Mouse (Mus musculus) cerebellum, adult 18-20 months (tissue): ENCODE data around the gene Abr.

ENCODE experiments used
- DNase-seq, 2 experiments: peaks; one replicate each; pipeline ENCODE4 v3.0.0; 2021

Gene Abr

DNA sequence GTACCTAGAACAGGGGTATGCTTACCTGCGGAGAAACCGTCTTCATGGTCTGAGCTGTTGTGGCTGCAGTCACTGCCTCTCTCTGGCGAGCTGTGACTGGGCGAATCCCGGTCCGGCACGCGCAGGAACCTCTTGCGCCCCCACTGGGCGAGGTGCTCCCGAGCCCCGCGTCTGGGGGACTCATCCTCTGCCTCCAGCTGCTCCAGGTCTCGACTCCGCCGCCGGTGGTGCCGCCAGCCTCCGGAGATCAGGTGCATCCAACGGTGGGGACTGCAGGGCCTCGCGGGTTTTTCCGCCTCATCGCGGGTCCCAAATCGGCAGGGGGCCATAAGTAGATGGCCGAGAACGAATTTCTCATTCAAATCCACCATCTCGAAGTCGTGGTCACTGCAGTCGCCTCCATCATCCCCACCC lies at the start of gene Abr:
TSS of gene Abr (minus strand) at position 163 of the 414 bp plus-strand sequence.
- DNase-seq = peak; percentile 21 to 27

DNA sequence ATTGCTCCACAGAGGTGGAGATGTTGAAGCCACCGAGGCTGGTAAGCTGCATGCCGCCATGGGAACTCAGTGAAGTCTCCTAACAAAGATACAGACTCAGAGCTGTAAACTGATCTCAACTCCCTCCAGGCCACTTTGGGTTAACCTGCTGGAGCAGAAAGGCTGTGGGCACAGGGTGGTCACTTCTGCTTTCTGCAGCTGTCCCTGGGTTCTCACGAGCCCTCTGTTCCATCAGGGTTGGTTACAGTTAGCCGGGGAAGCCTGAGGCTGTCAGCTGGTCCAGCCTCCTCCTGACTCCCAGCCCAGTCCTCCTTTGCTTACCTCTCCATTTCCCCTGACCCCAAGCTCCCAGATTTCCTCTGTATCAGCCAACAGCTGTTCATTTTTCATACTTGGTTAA lies 45.7 kb upstream of the Abr start:
- no peak for DNase-seq

DNA sequence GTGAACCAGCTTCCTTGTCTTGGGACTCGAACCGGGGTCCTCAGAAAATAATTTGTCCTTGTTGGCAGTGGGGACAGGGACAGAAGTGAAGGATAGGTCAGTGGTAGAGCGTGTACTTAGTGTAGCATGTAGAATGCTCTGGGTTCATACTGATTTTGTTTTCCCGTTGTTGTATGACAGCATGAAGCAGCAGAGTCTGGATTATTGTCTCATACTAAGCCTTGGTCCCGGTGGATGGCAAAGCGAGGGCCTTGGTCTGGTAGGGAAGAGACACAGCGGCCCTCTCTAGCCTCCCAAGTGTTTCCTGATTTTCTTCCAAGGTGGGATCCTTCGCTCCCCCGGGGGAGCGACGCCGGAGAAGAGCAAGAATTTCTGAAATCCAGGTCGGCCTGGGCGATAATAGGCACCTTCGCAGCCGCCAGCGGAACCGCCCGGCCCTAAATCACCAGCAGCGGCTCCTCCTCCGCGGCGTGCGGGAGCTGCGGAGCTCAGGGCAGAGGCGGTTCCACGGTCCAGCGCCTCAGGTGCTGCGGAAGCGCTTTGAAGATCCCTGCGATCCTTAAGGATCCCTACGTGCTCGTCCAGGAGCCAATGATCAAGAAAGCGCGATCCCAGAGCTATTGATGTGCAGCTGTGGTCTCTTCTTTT lies 44.0 kb upstream of the Abr start:
- peak; percentile 55 to 64 for DNase-seq

DNA sequence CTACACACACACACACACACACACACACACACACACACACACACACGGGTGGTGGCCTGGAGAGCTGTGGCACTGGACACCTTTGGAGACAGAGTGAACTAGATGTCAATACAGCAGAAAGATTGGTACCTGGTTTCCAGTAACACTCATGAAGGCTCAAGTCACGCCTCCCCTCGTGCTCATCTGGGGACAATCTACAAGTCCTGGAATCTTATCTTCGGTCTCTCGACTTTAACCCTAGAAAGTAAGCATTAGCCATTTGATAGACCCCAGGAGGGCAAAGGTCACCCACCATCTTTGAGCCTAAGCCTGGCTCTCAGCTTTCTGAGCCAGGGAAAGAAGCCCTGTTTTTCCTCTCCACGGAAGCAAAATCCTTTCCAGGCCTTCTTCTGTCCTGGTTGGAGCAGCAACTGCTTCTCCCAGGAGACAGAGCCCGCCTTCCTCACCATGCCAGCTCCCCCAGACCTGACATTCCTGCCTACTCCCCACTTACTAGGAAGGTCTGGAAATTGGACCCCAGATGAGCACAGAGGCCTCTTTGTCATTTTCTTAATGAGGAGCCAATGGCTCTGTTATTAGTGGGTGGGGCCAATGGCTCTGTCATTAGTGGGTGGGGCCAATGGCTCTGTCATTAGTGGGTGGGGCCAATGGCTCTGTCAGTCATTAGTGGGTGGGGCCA lies 39.8 kb upstream of the Abr start:
- no peak for DNase-seq

DNA sequence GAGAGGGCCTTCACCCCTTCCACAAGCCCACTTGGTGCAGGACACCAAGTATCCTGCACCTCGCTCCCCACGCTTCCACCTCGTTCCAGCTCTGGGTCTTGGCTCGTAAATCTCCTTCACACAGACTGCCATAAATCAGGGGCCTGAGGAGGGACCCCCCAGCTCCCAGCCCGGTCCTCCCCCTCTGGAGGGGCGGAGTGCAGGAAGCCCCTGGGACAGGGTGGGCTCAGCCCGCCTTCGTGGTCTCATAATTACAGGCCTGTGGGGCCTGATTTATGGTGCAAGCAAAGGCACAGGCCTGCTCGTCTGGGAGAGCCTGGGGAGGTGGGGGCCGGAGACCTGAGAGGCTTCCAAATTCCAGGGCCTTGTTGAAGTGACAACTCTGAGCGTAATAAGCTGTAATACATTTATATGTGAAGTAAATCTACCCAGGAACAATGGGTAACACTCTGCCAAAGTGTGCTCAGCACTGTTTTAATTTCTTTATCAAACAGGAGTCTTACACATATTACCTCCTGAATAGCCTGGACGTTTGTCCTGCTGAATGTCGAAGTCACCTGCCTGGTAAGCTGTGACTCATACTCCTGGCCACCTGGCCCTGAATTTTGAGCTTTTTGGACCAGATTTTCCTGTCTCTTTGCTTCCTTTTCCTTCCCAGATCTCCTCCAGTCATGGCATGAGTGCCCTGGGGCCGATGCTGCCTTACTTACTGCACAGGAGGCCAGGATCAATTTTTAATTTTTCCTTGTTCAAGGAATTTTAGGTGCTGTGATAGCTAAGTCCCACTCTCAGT lies 37.2 kb upstream of the Abr start:
- DNase-seq = peak; percentile 37 to 56

DNA sequence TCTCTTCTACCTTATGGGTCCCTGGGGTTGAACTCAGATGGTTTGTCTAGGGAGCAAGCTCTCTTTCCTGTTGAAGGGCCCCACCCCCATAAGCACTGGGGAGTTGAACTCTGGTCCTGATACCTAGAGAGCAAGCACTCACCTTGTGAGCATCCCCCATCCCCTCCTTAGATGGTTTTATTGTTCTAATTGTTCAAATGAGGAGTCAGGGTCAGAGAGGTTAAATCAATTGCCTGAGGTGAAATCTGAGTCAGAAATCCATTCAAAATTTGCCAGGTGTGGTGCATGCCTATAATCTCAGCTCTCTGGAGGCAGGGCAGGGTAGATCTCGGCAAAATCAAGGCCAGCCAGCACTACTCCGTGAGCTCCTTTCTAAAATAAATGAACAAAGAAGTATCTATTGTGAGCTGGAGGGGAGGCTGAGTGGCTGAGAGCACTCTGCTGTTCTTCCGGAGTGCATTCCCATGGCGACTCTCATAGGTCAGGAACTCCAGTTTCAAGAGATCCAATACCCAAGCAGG lies 35.4 kb upstream of the Abr start:
- no peak for DNase-seq

DNA sequence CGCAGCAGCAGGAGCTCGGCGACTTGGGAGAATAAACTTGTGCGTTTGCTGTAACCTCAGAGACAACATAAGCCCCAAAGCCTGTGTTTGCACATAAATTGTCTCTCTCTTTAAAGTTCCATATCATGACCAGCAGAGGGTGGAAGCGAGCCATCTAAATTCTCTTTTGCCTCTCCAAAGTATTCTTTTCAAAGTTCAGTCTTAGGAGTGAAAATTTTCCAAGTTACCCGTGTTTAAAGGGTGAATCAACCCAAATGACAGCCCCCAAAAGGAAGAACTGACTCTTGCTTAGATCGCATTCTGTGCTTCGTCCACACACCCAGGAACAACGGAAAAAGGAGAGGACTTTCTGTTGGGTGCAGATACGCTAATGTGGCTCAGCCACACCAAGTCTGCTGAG lies 33.0 kb upstream of the Abr start:
- peak; percentile 68 to 70 for DNase-seq

DNA sequence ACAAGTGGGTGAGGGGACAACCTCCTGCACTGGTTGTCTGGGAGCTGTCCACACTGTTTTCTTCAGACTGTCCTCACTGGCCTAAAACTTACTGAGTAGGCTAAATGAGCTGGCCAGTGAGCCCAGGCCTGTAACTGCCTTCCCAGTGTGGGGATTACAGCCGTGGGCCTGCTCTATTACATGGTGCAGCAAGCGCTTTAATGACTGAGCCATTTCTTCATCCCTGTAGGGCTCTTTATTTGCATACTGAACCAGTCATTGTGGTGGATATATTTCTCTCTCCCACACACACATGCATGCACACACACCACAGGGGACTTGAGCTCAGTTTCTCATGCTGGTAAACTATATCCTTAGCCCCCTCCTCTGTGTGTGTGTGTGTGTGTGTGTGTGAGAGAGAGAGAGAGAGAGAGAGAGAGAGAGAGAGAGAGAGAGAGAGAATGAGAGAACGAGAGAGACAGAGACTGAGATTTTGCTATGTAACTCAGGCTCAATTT lies 30.8 kb upstream of the Abr start:
- no peak for DNase-seq

DNA sequence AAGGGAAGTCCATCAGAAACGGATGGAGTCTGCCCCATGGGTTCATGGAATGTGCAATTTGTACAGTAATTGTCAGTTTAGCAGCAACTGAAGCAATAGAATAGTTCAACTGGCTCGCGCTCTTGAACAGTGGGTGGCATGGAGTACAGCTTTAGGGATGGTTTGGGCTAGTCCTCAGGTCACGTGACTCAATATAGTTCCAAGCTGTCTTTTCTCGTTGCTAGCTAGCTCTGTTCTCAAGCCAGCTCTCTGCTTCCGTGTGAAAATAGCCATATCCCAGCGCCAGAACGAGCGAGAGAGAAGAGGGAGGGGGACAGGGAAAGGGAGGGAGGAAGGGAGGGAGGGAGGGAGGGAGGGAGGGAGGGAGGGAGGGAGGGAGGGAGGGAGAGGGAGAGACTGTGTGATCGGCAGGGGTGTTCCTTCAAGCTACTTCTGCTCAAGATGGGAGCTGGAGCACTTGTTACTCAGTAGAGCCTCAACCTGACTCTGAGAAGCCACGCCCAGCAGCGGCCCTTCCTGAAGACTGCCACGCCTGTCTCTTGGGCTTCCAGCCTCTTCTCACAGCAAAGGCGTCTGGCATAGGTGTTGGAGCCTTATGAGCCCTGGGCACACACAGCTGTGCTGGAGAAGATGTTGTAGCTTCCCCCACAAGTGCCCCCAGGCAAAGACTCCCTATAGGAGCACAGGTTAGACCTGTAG lies 28.9 kb upstream of the Abr start:
- DNase-seq = no peak

DNA sequence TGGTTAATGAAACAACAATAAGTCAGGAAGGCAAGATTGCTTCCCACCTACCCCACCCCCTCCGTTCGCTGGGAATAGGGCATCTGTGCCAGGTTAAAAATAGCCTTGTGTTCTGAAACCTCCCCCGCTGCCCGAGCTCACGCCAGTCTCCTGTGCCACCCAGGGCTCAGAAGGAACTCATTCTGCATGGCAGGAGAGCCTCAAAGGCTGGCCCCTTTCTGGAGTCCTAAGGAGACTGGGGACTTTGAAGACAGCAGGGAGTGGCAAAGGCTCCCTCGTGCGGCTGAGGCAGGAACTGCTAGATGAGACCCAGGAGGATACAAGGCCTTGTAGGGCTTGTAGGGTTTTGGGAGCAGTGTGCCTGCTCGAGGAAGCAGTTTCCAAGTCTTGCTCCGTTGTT lies 25.4 kb upstream of the Abr start:
- peak; percentile 78 to 81 for DNase-seq

DNA sequence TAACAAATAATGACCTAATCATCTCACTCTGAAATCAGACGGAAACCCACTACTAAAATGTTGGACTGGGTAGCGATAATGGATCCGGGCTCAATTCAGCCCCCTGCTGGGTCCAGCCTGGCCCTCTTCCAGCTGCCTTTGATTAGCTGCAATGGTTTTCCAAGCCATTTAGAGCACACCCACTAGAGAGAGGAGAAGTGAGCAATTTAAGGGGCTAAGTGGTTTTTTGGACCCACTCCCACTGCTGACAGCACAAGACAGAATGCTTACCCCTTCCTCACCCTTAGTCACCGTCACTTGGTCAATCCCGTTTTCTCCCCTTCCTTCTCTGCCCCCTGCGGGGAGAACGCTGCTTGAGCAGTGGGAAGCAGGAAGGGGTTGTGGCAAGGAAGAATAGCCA lies 24.9 kb upstream of the Abr start:
- DNase-seq = peak in 1 of 2 experiments; percentile 35

DNA sequence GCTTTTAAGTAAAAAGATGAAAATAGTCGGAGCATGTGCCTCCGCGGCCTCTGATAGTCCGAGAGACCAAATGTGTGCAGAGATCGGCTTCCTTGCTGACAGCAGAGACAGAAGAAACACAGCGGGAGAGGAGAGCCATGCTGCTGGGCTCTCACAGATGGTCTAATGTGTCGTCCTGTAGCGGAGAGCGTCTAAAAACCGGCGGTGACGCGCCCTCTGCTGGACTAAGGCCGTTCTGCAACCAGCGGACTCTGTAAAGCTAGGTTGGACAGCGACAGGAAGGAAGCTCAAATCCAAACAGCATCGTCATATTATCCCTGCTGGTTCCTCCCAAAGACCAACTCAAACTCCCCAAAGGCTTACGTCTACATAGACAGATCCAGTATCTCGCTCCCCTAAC lies 23.8 kb upstream of the Abr start:
- peak; percentile 95 to 97 for DNase-seq

DNA sequence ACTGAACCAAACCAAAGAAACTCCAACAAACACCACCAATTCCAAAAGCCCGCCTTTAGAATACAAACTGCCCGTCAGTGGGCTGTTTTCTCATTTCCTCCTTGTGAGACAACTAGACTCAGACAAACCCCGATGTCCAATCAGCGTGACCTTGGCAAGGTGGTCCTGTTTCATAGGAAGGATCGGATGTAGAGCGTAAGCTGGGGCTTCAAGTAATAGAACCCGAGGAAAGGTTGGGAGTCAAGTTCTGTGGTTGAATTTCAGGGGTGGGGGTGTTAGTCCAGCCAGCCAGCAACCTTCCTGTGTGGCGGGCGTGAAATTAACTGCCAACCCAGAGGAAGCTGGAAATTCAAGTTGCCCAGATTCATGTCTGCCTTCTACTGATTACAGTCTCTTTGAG lies 22.9 kb upstream of the Abr start:
- DNase-seq = no peak

DNA sequence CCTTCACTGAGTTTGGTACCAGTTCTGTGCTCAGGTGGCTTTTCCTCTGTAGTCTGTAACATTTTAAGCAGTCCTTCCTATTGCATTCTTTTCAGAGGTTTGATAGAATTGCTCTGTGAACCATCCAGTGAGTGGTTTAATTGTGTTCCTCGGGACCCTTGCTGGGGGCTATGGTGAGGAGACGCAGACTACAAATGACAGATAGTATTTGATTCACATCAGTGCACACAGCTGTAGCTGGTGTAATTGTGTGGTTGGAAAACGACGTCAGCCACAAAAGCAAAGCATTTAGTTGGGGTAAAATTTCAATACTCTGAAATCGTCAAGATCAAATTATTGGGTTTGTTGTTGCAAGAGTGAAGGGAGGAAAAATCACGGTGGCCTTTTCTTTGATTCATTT lies 22.1 kb upstream of the Abr start:
- no peak for DNase-seq

DNA sequence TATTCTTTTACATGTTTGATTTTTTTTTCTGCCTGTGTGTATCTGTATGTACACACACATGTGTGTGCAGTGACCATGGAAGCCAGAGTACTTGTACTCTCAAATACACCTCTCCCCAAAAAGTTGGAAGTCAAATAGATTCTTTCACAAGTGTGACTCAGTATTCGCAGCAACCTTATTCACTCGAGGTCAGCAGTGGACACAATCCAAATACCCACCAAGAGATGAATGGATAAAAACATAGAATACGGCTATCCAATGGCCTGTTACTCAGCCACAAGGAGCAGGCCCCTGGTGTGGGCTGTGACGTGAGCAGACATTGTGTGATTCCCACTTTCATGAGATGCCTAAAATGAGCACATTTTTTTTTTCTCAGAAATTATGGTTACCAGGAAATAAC lies 18.1 kb upstream of the Abr start:
- no peak for DNase-seq

DNA sequence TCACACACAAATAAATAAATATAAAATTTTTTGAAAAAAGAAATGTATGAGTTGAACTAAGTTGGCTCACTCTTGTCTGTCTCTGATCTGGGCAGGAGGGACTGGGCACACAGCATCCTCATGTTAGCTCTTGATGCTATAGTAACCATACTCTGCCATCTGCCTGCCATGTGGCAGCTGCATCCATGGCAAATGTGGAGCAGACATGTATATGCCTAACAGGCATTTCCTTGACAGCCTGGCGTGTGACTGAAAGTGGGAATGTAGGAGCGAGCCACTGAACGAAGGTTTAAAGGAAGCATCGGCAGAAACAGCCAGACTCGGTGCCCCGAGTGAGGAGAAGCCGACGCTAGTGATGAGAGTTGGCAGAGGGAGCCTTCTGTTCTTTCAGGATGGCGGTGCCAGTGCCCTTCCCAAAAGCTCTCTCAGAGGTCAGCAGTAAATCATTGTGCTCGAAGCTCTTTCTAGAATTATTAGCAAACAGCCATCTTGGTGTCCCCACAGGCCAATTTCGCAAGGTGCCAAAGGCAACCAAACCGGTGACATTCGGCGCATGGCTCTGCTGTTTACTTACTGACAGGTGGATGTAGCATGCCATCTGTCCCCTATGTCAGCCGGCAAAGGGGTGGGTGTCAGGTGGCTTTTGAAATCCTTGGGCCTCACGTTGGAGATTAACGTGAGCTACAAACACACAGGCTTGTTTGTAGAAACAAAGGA lies 17.3 kb upstream of the Abr start:
- peak; percentile 60 to 61 for DNase-seq

DNA sequence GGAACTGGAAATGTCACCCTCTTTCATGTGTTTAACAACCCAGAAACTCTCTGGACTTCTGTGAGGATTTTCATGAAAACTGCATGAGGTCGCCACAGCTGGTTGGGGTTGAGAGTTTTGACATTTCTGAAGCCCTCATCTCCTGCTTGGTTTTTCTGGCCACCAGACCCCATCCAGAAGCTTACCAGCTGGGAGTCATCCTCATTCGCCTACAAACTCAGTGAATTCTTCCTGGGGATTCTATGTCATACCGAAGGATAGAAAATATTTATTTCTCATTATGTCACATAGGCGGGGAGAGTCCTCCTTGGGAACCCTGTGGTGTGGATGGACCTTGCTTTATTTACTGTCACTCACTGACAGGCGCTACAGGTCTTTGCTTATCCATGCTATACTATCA lies 8.4 kb upstream of the Abr start:
- DNase-seq = no peak

DNA sequence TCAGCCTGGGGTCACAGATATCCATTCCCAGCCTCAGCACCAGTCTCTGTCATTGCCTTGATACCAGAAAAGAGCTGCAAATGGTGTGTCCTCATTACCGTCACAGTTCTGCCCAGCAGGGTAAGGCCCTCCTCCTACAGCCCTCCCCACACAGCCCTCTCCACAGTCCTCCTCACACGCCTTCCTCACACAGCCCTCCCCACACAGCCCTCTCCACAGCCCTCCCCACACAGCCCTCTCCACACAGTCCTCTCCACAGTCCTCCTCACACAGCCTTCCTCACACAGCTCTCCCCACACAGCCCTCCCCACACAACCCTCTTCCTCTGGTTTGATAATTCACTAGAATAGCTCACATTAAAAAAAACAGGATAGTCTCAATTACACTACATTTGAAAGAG lies 7.9 kb upstream of the Abr start:
- no peak for DNase-seq

DNA sequence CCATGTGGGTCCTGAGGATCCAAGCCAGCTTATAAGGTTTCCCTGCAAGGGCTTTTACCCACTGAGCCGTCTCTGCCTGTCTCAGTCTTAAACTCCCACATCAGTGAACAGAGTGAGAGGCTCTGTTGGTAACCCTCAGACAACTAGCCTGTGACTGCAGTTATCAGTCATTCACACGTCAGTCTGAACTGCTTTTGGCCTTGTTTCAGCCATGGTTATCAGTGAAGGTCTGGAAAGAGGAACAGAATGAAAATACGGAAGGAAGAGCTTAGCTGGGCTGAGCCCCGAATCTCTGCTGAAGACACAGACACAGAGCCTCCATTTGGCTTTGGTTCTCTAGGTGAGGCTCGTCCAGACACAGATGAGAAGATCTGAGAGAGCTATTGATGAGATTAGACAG lies 6.5 kb upstream of the Abr start:
- no peak for DNase-seq

DNA sequence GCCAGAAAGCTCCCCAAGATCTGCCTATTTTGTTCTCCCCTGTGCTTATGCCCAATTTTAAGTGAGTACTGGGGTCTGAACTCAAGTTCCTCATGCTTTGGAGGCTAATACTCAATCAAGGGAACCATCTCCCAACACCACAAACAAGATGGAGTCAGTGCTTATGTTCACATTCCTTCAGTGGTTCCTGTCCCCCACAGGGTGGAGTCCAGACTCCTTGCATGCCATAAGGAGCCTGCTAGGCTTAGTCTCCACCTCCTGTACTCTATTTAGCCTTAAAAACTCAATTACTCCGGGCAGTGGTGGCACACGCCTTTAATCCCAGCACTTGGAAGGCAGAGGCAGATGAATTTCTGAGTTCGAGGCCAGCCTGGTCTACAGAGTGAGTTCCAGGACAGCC lies 2.8 kb upstream of the Abr start:
- DNase-seq = no peak

DNA sequence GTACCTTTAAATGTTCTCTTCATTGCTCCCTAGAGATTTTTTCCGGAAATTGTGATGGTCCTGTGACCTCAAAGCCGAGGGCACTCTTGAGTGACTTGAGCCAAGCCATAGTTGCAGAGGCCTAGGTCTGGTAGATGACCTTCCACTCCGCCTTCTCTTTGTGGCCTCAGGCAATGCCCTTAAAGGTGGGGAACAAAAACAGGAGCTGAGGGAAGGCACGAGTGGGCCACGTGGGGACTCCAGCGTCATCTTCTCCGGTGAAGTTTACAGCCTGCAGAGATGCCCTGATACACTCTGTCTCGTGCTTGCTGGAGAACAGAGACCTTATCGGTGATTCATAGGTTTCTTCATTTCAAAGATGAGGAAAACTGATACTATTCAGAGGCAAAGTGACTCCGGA lies 2.0 kb upstream of the Abr start:
- DNase-seq = no peak

DNA sequence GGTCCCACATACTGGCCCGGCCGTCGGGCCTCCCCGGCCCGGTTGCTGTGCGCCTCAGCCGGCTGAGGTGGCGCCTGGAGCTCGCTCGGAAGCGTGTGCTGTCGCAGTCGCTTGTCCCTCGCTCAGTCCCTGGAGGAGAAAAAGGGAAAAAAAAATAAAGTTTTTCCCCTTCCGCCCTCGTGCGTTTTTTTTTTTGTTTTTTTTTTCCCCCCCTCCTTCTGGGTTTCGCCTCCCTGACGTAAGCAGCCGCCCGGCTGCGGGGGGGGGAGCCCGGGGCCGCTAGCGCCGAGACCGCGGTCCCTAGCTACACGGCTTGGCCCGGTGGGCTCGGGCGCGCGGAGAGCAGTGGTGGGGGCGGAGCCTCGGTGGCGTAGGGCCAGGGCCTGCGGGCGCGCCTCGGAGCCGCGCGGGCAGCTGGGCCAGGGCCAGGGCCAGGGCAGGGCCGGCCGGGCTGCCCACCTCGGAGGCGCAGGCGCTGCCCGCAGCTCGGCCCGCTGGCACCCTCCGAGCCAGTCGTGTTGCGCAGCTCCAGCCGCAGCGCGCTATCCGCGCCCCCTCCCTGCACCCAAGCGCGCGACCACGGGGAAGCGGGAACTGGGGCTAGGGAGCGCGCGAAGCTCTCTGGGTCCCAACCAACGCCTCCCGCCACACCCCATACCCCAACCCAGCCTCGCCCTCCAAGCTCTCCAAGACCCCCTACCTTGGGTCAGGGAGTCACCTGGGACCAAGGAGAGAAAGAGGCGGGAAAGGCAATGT lies 1.3 kb upstream of the Abr start:
- peak in 1 of 2 experiments; percentile 35 for DNase-seq
